In genomic region chr9:43394204-43394603, GRCm38 (mm10) we compare ENCODE assay signal across 15 mouse cellular contexts.
DNase-seq lines count a peak whose midpoint lies in the region; ATAC-seq and TF ChIP-seq lines count a peak whose summit lies in the region.
"Had no signal": no experiment of that assay in that cellular context is flagged by ENCODE, and none has a peak within 500 bp of the region (broad histone marks: within the 10 kb centered on the region; RNA-seq: fewer than 3 reads in every experiment).

No protein-coding gene starts in this region.

- ATAC-seq in heart, embryonic 16.5 days (replicated peaks; ENCODE audit: extremely low read depth, insufficient read depth, low FRiP score), result peak; percentile 45; the same call in 1 of the 2 replicates
- ATAC-seq in stomach, embryonic 14.5 days (ENCODE audit: insufficient number of reproducible peaks, insufficient read depth, low FRiP score, low read depth), result 0 out of 2 replicates have a peak, but pooled peaks have one; percentile 28
- no peak for ATAC-seq in stomach, postnatal 0 days (ENCODE audit: low FRiP score, low TSS enrichment)
- ATAC-seq in megakaryocyte-erythroid progenitor cell, adult 5-6 weeks (replicated peaks; ENCODE audit: low FRiP score, low TSS enrichment, poor library complexity, severe bottlenecking), result no peak
- ATAC-seq: midbrain, embryonic 13.5 days; Patski had no signal

- no peak for TF ChIP-seq CTCF in stomach, postnatal 0 days (IDR thresholded peaks at IDR 0.05; ENCODE audit: low read depth)

- H3K4me1 ChIP-seq in heart, embryonic 16.5 days (ENCODE audit: control insufficient read depth, insufficient read depth, low read length), result no peaks in the 10 kb centered on the region
- H3K4me1 ChIP-seq in stomach, embryonic 14.5 days (ENCODE audit: control insufficient read depth, insufficient read depth, low read length), result no peaks in the 10 kb centered on the region
- no peaks in the 10 kb centered on the region for H3K4me1 ChIP-seq in stomach, postnatal 0 days (replicated peaks; ENCODE audit: control insufficient read depth, insufficient read depth)
- H3K4me1 ChIP-seq: limb, embryonic 13.5 days; lung, embryonic 15.5 days had no signal

- H3K9me3 ChIP-seq in heart, embryonic 16.5 days (replicated peaks; ENCODE audit: control insufficient read depth, low read length), result peaks cover 4% of the 10 kb centered on the region; the same call in 1 of the 2 replicates
- no peaks in the 10 kb centered on the region for H3K9me3 ChIP-seq in stomach, embryonic 14.5 days (ENCODE audit: control insufficient read depth, low read depth, low read length)
- peaks cover 3% of the 10 kb centered on the region; the same call in 1 of the 2 replicates for H3K9me3 ChIP-seq in stomach, postnatal 0 days (ENCODE audit: control insufficient read depth, low read length)
- H3K9me3 ChIP-seq: embryonic facial prominence, embryonic 12.5 days; lung, embryonic 15.5 days; midbrain, embryonic 13.5 days had no signal

- H3K27me3 ChIP-seq in heart, embryonic 16.5 days (ENCODE audit: control insufficient read depth, insufficient read depth, low read length), result no peaks in the 10 kb centered on the region
- H3K27me3 ChIP-seq in stomach, embryonic 14.5 days (ENCODE audit: control insufficient read depth, insufficient read depth, low read length), result no peaks in the 10 kb centered on the region
- H3K27me3 ChIP-seq in stomach, postnatal 0 days (ENCODE audit: control insufficient read depth, insufficient read depth, low read length), result no peaks in the 10 kb centered on the region
- H3K27me3 ChIP-seq: embryonic facial prominence, embryonic 12.5 days; limb, embryonic 13.5 days; lung, embryonic 15.5 days; midbrain, embryonic 13.5 days; Patski had no signal

- no peaks in the 10 kb centered on the region for H3K36me3 ChIP-seq in heart, embryonic 16.5 days (ENCODE audit: control insufficient read depth, insufficient read depth)
- H3K36me3 ChIP-seq in stomach, embryonic 14.5 days (ENCODE audit: control insufficient read depth, insufficient read depth, low read length), result no peaks in the 10 kb centered on the region
- no peaks in the 10 kb centered on the region for H3K36me3 ChIP-seq in stomach, postnatal 0 days (ENCODE audit: control insufficient read depth, insufficient read depth, low read length)
- H3K36me3 ChIP-seq: embryonic facial prominence, embryonic 12.5 days; limb, embryonic 13.5 days; lung, embryonic 15.5 days; midbrain, embryonic 13.5 days had no signal

- H3K4me3 ChIP-seq in heart, embryonic 16.5 days (ENCODE audit: low read length), result no peak overlapping the region
- no peak overlapping the region for H3K4me3 ChIP-seq in stomach, embryonic 14.5 days (ENCODE audit: low read depth, low read length)
- no peak overlapping the region for H3K4me3 ChIP-seq in stomach, postnatal 0 days (ENCODE audit: low read depth, low read length)
- H3K4me3 ChIP-seq: embryonic facial prominence, embryonic 12.5 days; limb, embryonic 13.5 days; lung, embryonic 15.5 days; midbrain, embryonic 13.5 days had no signal

- no peak overlapping the region for H3K27ac ChIP-seq in heart, embryonic 16.5 days (ENCODE audit: low read length)
- no peak overlapping the region for H3K27ac ChIP-seq in stomach, embryonic 14.5 days (ENCODE audit: low read length)
- H3K27ac ChIP-seq in stomach, postnatal 0 days (replicated peaks), result no peak overlapping the region
- H3K27ac ChIP-seq: embryonic facial prominence, embryonic 12.5 days; limb, embryonic 13.5 days; lung, embryonic 15.5 days; midbrain, embryonic 13.5 days had no signal

- no peak for TF ChIP-seq EP300 in stomach, postnatal 0 days (optimal IDR thresholded peaks at IDR 0.05)

- H3K4me2 ChIP-seq in heart, embryonic 16.5 days (ENCODE audit: low read depth, low read length), result no peak overlapping the region
- H3K4me2 ChIP-seq in stomach, embryonic 14.5 days (replicated peaks; ENCODE audit: low read depth, low read length), result no peak overlapping the region
- no peak overlapping the region for H3K4me2 ChIP-seq in stomach, postnatal 0 days (replicated peaks; ENCODE audit: low read depth)
- H3K4me2 ChIP-seq: embryonic facial prominence, embryonic 12.5 days; limb, embryonic 13.5 days; lung, embryonic 15.5 days; midbrain, embryonic 13.5 days had no signal

- no peak overlapping the region for H3K9ac ChIP-seq in heart, embryonic 16.5 days (ENCODE audit: low read length)
- H3K9ac ChIP-seq in stomach, embryonic 14.5 days (replicated peaks; ENCODE audit: low read depth, low read length), result no peak overlapping the region
- no peak overlapping the region for H3K9ac ChIP-seq in stomach, postnatal 0 days (ENCODE audit: low read length)
- H3K9ac ChIP-seq: embryonic facial prominence, embryonic 12.5 days; limb, embryonic 13.5 days; lung, embryonic 15.5 days; midbrain, embryonic 13.5 days had no signal

- WGBS in heart, embryonic 16.5 days, result 29% methylated on average over 5 of the region's 5 CpGs
- WGBS in stomach, embryonic 14.5 days, result 34% methylated on average over 5 of the region's 5 CpGs
- 36% methylated on average over 5 of the region's 5 CpGs for WGBS in stomach, postnatal 0 days

- DNase-seq in heart, adult 9 months (ENCODE audit: low spot score in 2 of 2), result no peak
- DNase-seq in layer of hippocampus, adult 9-11 months, result peak; percentile 46
- DNase-seq in layer of hippocampus, postnatal 10 days (ENCODE audit: low spot score in 2 of 2), result no peak
- no peak for DNase-seq in stomach, postnatal 0 days (ENCODE audit: low spot score)
- no peak for DNase-seq in adrenal gland, adult 18-20 months (ENCODE audit: low spot score in 2 of 2)
- DNase-seq: adrenal gland, adult 2 months; heart, adult 11 months had no signal

Comparison
In these comparisons a context has a peak if more than half of its experiments do, and no peak if none do; other contexts are left out.
1. ATAC-seq: peak in heart, embryonic 16.5 days (single experiment) and stomach, embryonic 14.5 days (single experiment); none in stomach, postnatal 0 days (single experiment) and megakaryocyte-erythroid progenitor cell, adult 5-6 weeks (single experiment).